Mouse (Mus musculus): ENCODE measurements at regions not wholly inside any gene's neighbourhood (a gene's known extent, or its start where the extent isn't known, plus 50 kb on each side); places are given as distances from the start of the nearest gene placed in this dataset.

GRCm38 (mm10) chr12:9999933-10000332 lies 369.8 kb upstream of the Nt5c1b start:
- H3K36me3 ChIP-seq = no peaks in the 10 kb centered on the region
- H3K4me2 ChIP-seq (replicated peaks) = no peak overlapping the region
- H3K9me3 ChIP-seq = no peaks in the 10 kb centered on the region
- H3K27ac ChIP-seq (replicated peaks) = no peak overlapping the region
- no peak overlapping the region for H3K4me3 ChIP-seq
- no peak overlapping the region for H3K9ac ChIP-seq (replicated peaks)
- WGBS = 81% methylated on average over 6 of the region's 6 CpGs
- H3K4me1 ChIP-seq = no peaks in the 10 kb centered on the region
- ATAC-seq (replicated peaks) = no peak
- H3K27me3 ChIP-seq = no peaks in the 10 kb centered on the region

- H3K4me3 ChIP-seq = no peak overlapping the region
- no peaks in the 10 kb centered on the region for H3K4me1 ChIP-seq
- H3K9ac ChIP-seq (replicated peaks) = no peak overlapping the region
- H3K9me3 ChIP-seq = no peaks in the 10 kb centered on the region
- H3K4me2 ChIP-seq (replicated peaks) = no peak overlapping the region
- no peaks in the 10 kb centered on the region for H3K27me3 ChIP-seq
- H3K27ac ChIP-seq (replicated peaks) = no peak overlapping the region
- 78% methylated on average over 3 of the region's 3 CpGs for WGBS
- no peaks in the 10 kb centered on the region for H3K36me3 ChIP-seq
- no peak for ATAC-seq (replicated peaks)
These were observed 361.3 kb upstream of the Nt5c1b start for GRCm38 (mm10) chr12:10008473-10008872.

- no peak for ATAC-seq (replicated peaks)
- 88% methylated on average over 15 of the region's 15 CpGs for WGBS
- Histone ChIP-seq H3K9me3 (no peaks in the 10 kb centered on the region), H3K27ac (replicated peaks) (no peak overlapping the region), H3K4me2 (replicated peaks) (no peak overlapping the region), H3K36me3 (no peaks in the 10 kb centered on the region), H3K27me3 (no peaks in the 10 kb centered on the region), H3K9ac (replicated peaks) (no peak overlapping the region), H3K4me1 (no peaks in the 10 kb centered on the region), H3K4me3 (no peak overlapping the region)
These were observed 352.8 kb upstream of the Nt5c1b start for GRCm38 (mm10) chr12:10016710-10017581.

GRCm38 (mm10) chr12:10035479-10035878 lies 334.3 kb upstream of the Nt5c1b start:
- H3K27me3 ChIP-seq = no peaks in the 10 kb centered on the region

GRCm38 (mm10) chr12:10062006-10062514 lies 307.7 kb upstream of the Nt5c1b start:
- H3K27me3 ChIP-seq = no peaks in the 10 kb centered on the region
- no peak overlapping the region for H3K9ac ChIP-seq (replicated peaks)
- ATAC-seq (replicated peaks) = no peak
- 45% methylated on average over 1 of the region's 1 CpGs for WGBS
- H3K27ac ChIP-seq (replicated peaks) = no peak overlapping the region
- no peak overlapping the region for H3K4me2 ChIP-seq (replicated peaks)
- no peaks in the 10 kb centered on the region for H3K4me1 ChIP-seq
- no peak overlapping the region for H3K4me3 ChIP-seq
- H3K9me3 ChIP-seq = no peaks in the 10 kb centered on the region
- H3K36me3 ChIP-seq = no peaks in the 10 kb centered on the region

More at GRCm38 (mm10) chr12:10035479-10035878, 334.3 kb upstream of the Nt5c1b start:
- Histone ChIP-seq H3K4me1 (no peaks in the 10 kb centered on the region), H3K9ac (replicated peaks) (no peak overlapping the region), H3K36me3 (no peaks in the 10 kb centered on the region), H3K4me3 (no peak overlapping the region), H3K27ac (replicated peaks) (no peak overlapping the region), H3K4me2 (replicated peaks) (no peak overlapping the region), H3K9me3 (no peaks in the 10 kb centered on the region)
- WGBS = 92% methylated on average over 8 of the region's 8 CpGs
- ATAC-seq (replicated peaks) = no peak

GRCm38 (mm10) chr12:10078341-10078740 lies 291.4 kb upstream of the Nt5c1b start:
- Histone ChIP-seq H3K27ac (replicated peaks) (no peak overlapping the region), H3K27me3 (no peaks in the 10 kb centered on the region), H3K4me3 (no peak overlapping the region), H3K36me3 (no peaks in the 10 kb centered on the region), H3K9ac (replicated peaks) (no peak overlapping the region), H3K4me2 (replicated peaks) (no peak overlapping the region), H3K4me1 (no peaks in the 10 kb centered on the region), H3K9me3 (no peaks in the 10 kb centered on the region)
- no peak for ATAC-seq (replicated peaks)
- 73% methylated on average over 5 of the region's 5 CpGs for WGBS

- no peak for ATAC-seq (replicated peaks)
- Histone ChIP-seq H3K4me1 (no peaks in the 10 kb centered on the region), H3K27ac (replicated peaks) (no peak overlapping the region)
These were observed 290.3 kb upstream of the Nt5c1b start for GRCm38 (mm10) chr12:10079482-10079881.

GRCm38 (mm10) chr12:10112874-10113453 lies 256.8 kb upstream of the Nt5c1b start:
- Histone ChIP-seq H3K4me3 (no peak overlapping the region), H3K27me3 (no peaks in the 10 kb centered on the region), H3K9ac (replicated peaks) (no peak overlapping the region), H3K9me3 (no peaks in the 10 kb centered on the region), H3K27ac (replicated peaks) (no peak overlapping the region), H3K4me2 (replicated peaks) (no peak overlapping the region), H3K36me3 (no peaks in the 10 kb centered on the region), H3K4me1 (no peaks in the 10 kb centered on the region)
- no peak for ATAC-seq (replicated peaks)
- 86% methylated on average over 1 of the region's 1 CpGs for WGBS

More at GRCm38 (mm10) chr12:10079482-10079881, 290.3 kb upstream of the Nt5c1b start:
- no peak overlapping the region for H3K4me3 ChIP-seq
- WGBS = 80% methylated on average over 9 of the region's 9 CpGs
- H3K27me3 ChIP-seq = no peaks in the 10 kb centered on the region
- no peaks in the 10 kb centered on the region for H3K36me3 ChIP-seq
- H3K4me2 ChIP-seq (replicated peaks) = no peak overlapping the region
- no peaks in the 10 kb centered on the region for H3K9me3 ChIP-seq
- H3K9ac ChIP-seq (replicated peaks) = no peak overlapping the region

GRCm38 (mm10) chr12:10122102-10122501 lies 247.7 kb upstream of the Nt5c1b start:
- H3K9ac ChIP-seq (replicated peaks) = no peak overlapping the region
- H3K4me1 ChIP-seq = no peaks in the 10 kb centered on the region
- no peaks in the 10 kb centered on the region for H3K27me3 ChIP-seq
- no peak overlapping the region for H3K4me3 ChIP-seq
- no peaks in the 10 kb centered on the region for H3K9me3 ChIP-seq
- ATAC-seq (replicated peaks) = no peak
- H3K27ac ChIP-seq (replicated peaks) = no peak overlapping the region
- no peak overlapping the region for H3K4me2 ChIP-seq (replicated peaks)
- 78% methylated on average over 2 of the region's 2 CpGs for WGBS
- no peaks in the 10 kb centered on the region for H3K36me3 ChIP-seq

- no peaks in the 10 kb centered on the region for H3K4me1 ChIP-seq
- H3K9me3 ChIP-seq = no peaks in the 10 kb centered on the region
- 49% methylated on average over 3 of the region's 3 CpGs for WGBS
- no peaks in the 10 kb centered on the region for H3K27me3 ChIP-seq
- no peaks in the 10 kb centered on the region for H3K36me3 ChIP-seq
- no peak overlapping the region for H3K4me3 ChIP-seq
- H3K27ac ChIP-seq (replicated peaks) = no peak overlapping the region
- H3K9ac ChIP-seq (replicated peaks) = no peak overlapping the region
- no peak for ATAC-seq (replicated peaks)
- no peak overlapping the region for H3K4me2 ChIP-seq (replicated peaks)
These were observed 241.7 kb upstream of the Nt5c1b start for GRCm38 (mm10) chr12:10127995-10128573.

- 76% methylated on average over 3 of the region's 3 CpGs for WGBS
- no peaks in the 10 kb centered on the region for H3K36me3 ChIP-seq
- no peak overlapping the region for H3K9ac ChIP-seq (replicated peaks)
- H3K27me3 ChIP-seq = no peaks in the 10 kb centered on the region
- H3K4me3 ChIP-seq = no peak overlapping the region
- no peaks in the 10 kb centered on the region for H3K9me3 ChIP-seq
- no peak overlapping the region for H3K4me2 ChIP-seq (replicated peaks)
- no peak for ATAC-seq (replicated peaks)
- H3K4me1 ChIP-seq = no peaks in the 10 kb centered on the region
- H3K27ac ChIP-seq (replicated peaks) = no peak overlapping the region
These were observed 235.6 kb upstream of the Nt5c1b start for GRCm38 (mm10) chr12:10134141-10134540.

- Histone ChIP-seq H3K4me3 (no peak overlapping the region), H3K27me3 (no peaks in the 10 kb centered on the region), H3K9ac (replicated peaks) (no peak overlapping the region), H3K4me2 (replicated peaks) (no peak overlapping the region), H3K27ac (replicated peaks) (no peak overlapping the region), H3K36me3 (no peaks in the 10 kb centered on the region), H3K4me1 (no peaks in the 10 kb centered on the region), H3K9me3 (no peaks in the 10 kb centered on the region)
- no peak for ATAC-seq (replicated peaks)
- 47% methylated on average over 2 of the region's 2 CpGs for WGBS
These were observed 233.9 kb upstream of the Nt5c1b start for GRCm38 (mm10) chr12:10135915-10136314.

Measured in forebrain, embryonic 15.5 days (tissue).